Mouse (Mus musculus) erythroblast, embryonic 14.5 days (primary cell): ENCODE measurements around the gene Ccl26.

Source experiments
- GATA1 ChIP-seq: IDR thresholded peaks from 2 replicates; pipeline ENCODE4 v1.6.1; 2012; ENCODE audit warnings: low read length, inconsistent platforms, mixed read lengths
- TAL1 ChIP-seq: IDR thresholded peaks from 3 replicates; pipeline ENCODE4 v1.6.1; 2012; ENCODE audit warnings: low read length, inconsistent platforms, mixed read lengths

- no peak for TF ChIP-seq GATA1
- TF ChIP-seq TAL1: no peak
Measured at GRCm38 (mm10) chr5:135551591-135551990, 11.8 kb downstream of the Ccl26 start.
